Mouse (Mus musculus): ENCODE measurements at regions not wholly inside any gene's neighbourhood (a gene's known extent, or its start where the extent isn't known, plus 50 kb on each side); places are given as distances from the start of the nearest gene placed in this dataset.
A peak's percentile ranks its signal among the peaks of the same experiment; 100 is the strongest.

DNA sequence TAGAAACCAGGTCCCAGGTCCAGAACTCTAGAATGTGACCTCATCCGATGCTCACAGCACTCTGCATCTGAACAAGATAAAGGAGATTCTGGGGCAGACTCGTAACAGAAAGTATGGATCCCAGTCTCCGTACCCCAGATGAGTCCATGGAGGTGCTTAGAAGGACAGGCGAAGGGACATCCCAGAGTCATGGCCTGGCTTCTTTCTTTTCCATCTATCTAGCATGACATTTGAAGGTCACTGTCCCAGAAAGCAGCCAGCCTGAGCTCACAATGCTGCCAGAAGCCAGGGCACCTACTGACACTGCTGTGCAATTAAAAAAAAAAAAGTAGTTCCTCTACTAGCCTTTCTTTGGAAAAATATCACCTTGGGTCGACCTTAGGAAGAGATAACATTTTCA lies 354.1 kb upstream of the Trpc7 start:
- Histone ChIP-seq H3K27me3 (ENCODE audit: insufficient read depth, low read length) (no peaks in the 10 kb centered on the region), H3K36me3 (ENCODE audit: insufficient read depth, low read length) (no peaks in the 10 kb centered on the region), H3K9ac (replicated peaks; ENCODE audit: low read length) (no peak overlapping the region), H3K27ac (no peak overlapping the region), H3K4me3 (ENCODE audit: low read length) (no peak overlapping the region), H3K4me2 (ENCODE audit: low read depth, low read length) (no peak overlapping the region), H3K9me3 (ENCODE audit: low read length) (no peaks in the 10 kb centered on the region), H3K4me1 (ENCODE audit: insufficient read depth, low read length) (peaks cover 7% of the 10 kb centered on the region; the same call in 1 of the 2 replicates)
- 83% methylated on average over 5 of the region's 5 CpGs for WGBS
- no peak for DNase-seq (ENCODE audit: low spot score)
- no peak for TF ChIP-seq CTCF (IDR thresholded peaks at IDR 0.05; ENCODE audit: low read depth)
- ATAC-seq, result no peak

GRCm38 (mm10) chr13:57249401-57249800 lies 353.6 kb upstream of the Trpc7 start:
- Histone ChIP-seq H3K27me3 (ENCODE audit: insufficient read depth, low read length) (no peaks in the 10 kb centered on the region), H3K27ac (no peak overlapping the region), H3K9ac (replicated peaks; ENCODE audit: low read length) (no peak overlapping the region), H3K4me1 (ENCODE audit: insufficient read depth, low read length) (peaks cover 7% of the 10 kb centered on the region; the same call in 1 of the 2 replicates), H3K9me3 (ENCODE audit: low read length) (no peaks in the 10 kb centered on the region), H3K4me2 (ENCODE audit: low read depth, low read length) (no peak overlapping the region), H3K36me3 (ENCODE audit: insufficient read depth, low read length) (no peaks in the 10 kb centered on the region), H3K4me3 (ENCODE audit: low read length) (no peak overlapping the region)
- DNase-seq (ENCODE audit: low spot score) (no peak), ATAC-seq (no peak)
- no peak for TF ChIP-seq CTCF (IDR thresholded peaks at IDR 0.05; ENCODE audit: low read depth)
- WGBS, result 77% methylated on average over 4 of the region's 4 CpGs

GRCm38 (mm10) chr13:57246238-57246963 lies 350.6 kb upstream of the Trpc7 start:
- peaks cover 7% of the 10 kb centered on the region; the same call in 1 of the 2 replicates for H3K4me1 ChIP-seq (ENCODE audit: insufficient read depth, low read length)
- no peak overlapping the region for H3K4me3 ChIP-seq (ENCODE audit: low read length)
- H3K27me3 ChIP-seq (ENCODE audit: insufficient read depth, low read length), result no peaks in the 10 kb centered on the region
- TF ChIP-seq CTCF (IDR thresholded peaks at IDR 0.05; ENCODE audit: low read depth), result no peak
- H3K9ac ChIP-seq (replicated peaks; ENCODE audit: low read length), result no peak overlapping the region
- no peaks in the 10 kb centered on the region for H3K9me3 ChIP-seq (ENCODE audit: low read length)
- H3K36me3 ChIP-seq (ENCODE audit: insufficient read depth, low read length), result no peaks in the 10 kb centered on the region
- no peak overlapping the region for H3K4me2 ChIP-seq (ENCODE audit: low read depth, low read length)
- 45% methylated on average over 18 of the region's 18 CpGs for WGBS
- ATAC-seq (no peak), DNase-seq (ENCODE audit: low spot score) (no peak)
- no peak overlapping the region for H3K27ac ChIP-seq

- Histone ChIP-seq H3K4me2 (ENCODE audit: low read depth, low read length) (no peak overlapping the region), H3K4me3 (ENCODE audit: low read length) (no peak overlapping the region), H3K27me3 (ENCODE audit: insufficient read depth, low read length) (no peaks in the 10 kb centered on the region), H3K9me3 (ENCODE audit: low read length) (no peaks in the 10 kb centered on the region), H3K4me1 (ENCODE audit: insufficient read depth, low read length) (no peaks in the 10 kb centered on the region), H3K27ac (no peak overlapping the region), H3K36me3 (ENCODE audit: insufficient read depth, low read length) (no peaks in the 10 kb centered on the region), H3K9ac (replicated peaks; ENCODE audit: low read length) (no peak overlapping the region)
- peak; percentile 21 for DNase-seq (ENCODE audit: low spot score)
- WGBS, result 11% methylated on average over 4 of the region's 4 CpGs
- no peak for TF ChIP-seq CTCF (IDR thresholded peaks at IDR 0.05; ENCODE audit: low read depth)
- ATAC-seq, result no peak
Observed at GRCm38 (mm10) chr13:57236917-57237316, 341.1 kb upstream of the Trpc7 start.

DNA sequence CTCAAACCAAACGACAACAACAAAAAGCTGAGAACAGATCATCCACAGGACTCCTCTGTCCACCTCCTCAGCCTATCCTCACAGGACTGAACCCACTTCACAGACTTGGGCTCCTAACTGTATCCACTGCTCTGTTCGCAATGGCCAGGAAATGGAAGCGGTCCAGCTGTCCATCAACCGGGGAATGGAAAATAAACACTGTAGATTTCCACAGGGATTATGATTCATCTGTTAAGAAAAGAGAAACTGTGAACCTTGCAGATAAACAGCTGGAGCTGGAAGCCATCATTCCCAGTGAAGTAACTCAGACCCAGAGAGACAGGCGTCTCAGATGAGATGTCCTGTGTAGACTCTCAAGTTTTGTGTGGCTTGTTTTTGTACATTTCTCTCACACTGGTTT lies 340.4 kb upstream of the Trpc7 start:
- no peak overlapping the region for H3K27ac ChIP-seq
- no peaks in the 10 kb centered on the region for H3K27me3 ChIP-seq (ENCODE audit: insufficient read depth, low read length)
- ATAC-seq, result no peak
- TF ChIP-seq CTCF (IDR thresholded peaks at IDR 0.05; ENCODE audit: low read depth), result no peak
- 80% methylated on average over 5 of the region's 5 CpGs for WGBS
- no peak overlapping the region for H3K4me2 ChIP-seq (ENCODE audit: low read depth, low read length)
- no peaks in the 10 kb centered on the region for H3K4me1 ChIP-seq (ENCODE audit: insufficient read depth, low read length)
- H3K36me3 ChIP-seq (ENCODE audit: insufficient read depth, low read length), result no peaks in the 10 kb centered on the region
- DNase-seq (ENCODE audit: low spot score), result no peak
- H3K4me3 ChIP-seq (ENCODE audit: low read length), result no peak overlapping the region
- no peaks in the 10 kb centered on the region for H3K9me3 ChIP-seq (ENCODE audit: low read length)
- H3K9ac ChIP-seq (replicated peaks; ENCODE audit: low read length), result no peak overlapping the region

DNA sequence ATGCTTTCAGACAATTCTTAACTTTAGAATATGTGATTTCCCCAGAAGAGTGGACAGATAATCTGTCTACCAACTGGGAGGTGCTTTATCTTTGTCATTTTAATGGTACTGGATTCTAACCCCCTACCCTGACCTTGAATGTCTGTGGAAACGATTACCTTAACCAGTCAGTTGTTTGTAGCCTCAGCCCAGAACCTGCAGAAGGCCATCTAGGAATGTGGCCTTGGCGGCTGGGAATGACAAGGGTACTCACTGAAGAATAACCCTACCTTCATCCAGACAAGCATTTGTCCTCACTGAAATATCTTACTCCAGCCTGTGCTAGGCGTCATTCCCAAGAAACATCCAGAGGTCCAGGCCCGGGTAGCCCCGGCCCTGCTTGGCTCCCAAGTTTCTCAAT lies 337.1 kb upstream of the Trpc7 start:
- Histone ChIP-seq H3K27ac (no peak overlapping the region), H3K4me1 (ENCODE audit: insufficient read depth, low read length) (no peaks in the 10 kb centered on the region), H3K9ac (replicated peaks; ENCODE audit: low read length) (no peak overlapping the region), H3K36me3 (ENCODE audit: insufficient read depth, low read length) (no peaks in the 10 kb centered on the region), H3K9me3 (ENCODE audit: low read length) (no peaks in the 10 kb centered on the region), H3K4me2 (ENCODE audit: low read depth, low read length) (no peak overlapping the region), H3K27me3 (ENCODE audit: insufficient read depth, low read length) (no peaks in the 10 kb centered on the region), H3K4me3 (ENCODE audit: low read length) (no peak overlapping the region)
- DNase-seq (ENCODE audit: low spot score), result no peak
- 92% methylated on average over 5 of the region's 5 CpGs for WGBS
- ATAC-seq, result no peak
- no peak for TF ChIP-seq CTCF (IDR thresholded peaks at IDR 0.05; ENCODE audit: low read depth)

DNA sequence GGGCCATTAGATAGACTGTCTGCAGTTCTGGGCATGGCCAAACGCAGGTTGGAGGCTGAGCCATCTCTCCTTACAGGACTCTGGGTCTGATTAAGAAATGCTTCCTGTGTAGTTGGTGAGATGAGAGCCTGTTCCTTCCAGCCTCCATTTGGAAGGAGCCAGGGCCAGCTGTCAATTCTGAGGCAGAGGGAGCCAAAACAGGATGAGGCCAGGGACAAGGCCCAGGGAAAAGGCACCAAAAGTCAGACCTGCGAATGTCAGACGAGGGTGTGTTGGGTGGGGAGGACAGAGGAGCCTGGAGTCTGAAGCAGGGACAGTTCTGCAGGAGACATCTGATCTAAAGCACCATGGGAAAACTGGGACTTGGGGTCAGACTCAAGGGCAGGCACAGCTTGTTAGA lies 335.9 kb upstream of the Trpc7 start:
- Histone ChIP-seq H3K27ac (no peak overlapping the region), H3K4me3 (ENCODE audit: low read length) (no peak overlapping the region), H3K4me2 (ENCODE audit: low read depth, low read length) (no peak overlapping the region), H3K4me1 (ENCODE audit: insufficient read depth, low read length) (no peaks in the 10 kb centered on the region), H3K27me3 (ENCODE audit: insufficient read depth, low read length) (no peaks in the 10 kb centered on the region), H3K9ac (replicated peaks; ENCODE audit: low read length) (no peak overlapping the region), H3K9me3 (ENCODE audit: low read length) (no peaks in the 10 kb centered on the region), H3K36me3 (ENCODE audit: insufficient read depth, low read length) (no peaks in the 10 kb centered on the region)
- DNase-seq (ENCODE audit: low spot score) (no peak), ATAC-seq (no peak)
- no peak for TF ChIP-seq CTCF (IDR thresholded peaks at IDR 0.05; ENCODE audit: low read depth)
- WGBS, result 78% methylated on average over 3 of the region's 3 CpGs
